Mouse (Mus musculus) MEL (cell line): ENCODE measurements around the gene Gm26965. TPM values are rescaled to one million over a fixed set of nuclear protein-coding genes. Genes with fewer than 3 reads are reported as not detected.

Experiments used
- DNase-seq: peaks from one replicate; pipeline ENCODE4 v3.0.0; 2011; ENCODE audit warnings: low read depth, low spot score
- H3K27ac ChIP-seq: 2 replicates; pipeline ENCODE4 v1.5.1; 2012; ENCODE audit warnings: low read depth, mild to moderate bottlenecking, control low read depth, low read length, moderate library complexity; ENCODE audit not compliant: control insufficient read depth
- H3K27me3 ChIP-seq, 2 experiments: fragments of 150-350 bp in 1 of 2; sonication (generic) in 1 of 2; 2 replicates each; pipeline ENCODE4 v1.6.1; 2012; ENCODE audit warnings: low read length in 2 of 2, mild to moderate bottlenecking in 2 of 2, improper control_type of control experiment in 1 of 2, moderate library complexity in 1 of 2; ENCODE audit not compliant: insufficient read depth in 2 of 2, control insufficient read depth in 1 of 2
- H3K36me3 ChIP-seq, 2 experiments: 2 replicates each; pipeline ENCODE4 v1.6.1; 2012 to 2014; ENCODE audit warnings: low read length in 2 of 2, improper control_type of control experiment in 1 of 2, inconsistent platforms in 1 of 2, mild to moderate bottlenecking in 1 of 2; ENCODE audit not compliant: insufficient read depth in 2 of 2, control insufficient read depth in 1 of 2
- H3K4me1 ChIP-seq, 2 experiments: fragments of 150-350 bp in 1 of 2; sonication (generic) in 1 of 2; 2 replicates each; pipeline ENCODE4 v1.6.1; 2012; ENCODE audit warnings: low read length in 2 of 2, improper control_type of control experiment in 1 of 2, mild to moderate bottlenecking in 1 of 2; ENCODE audit not compliant: insufficient read depth in 2 of 2, control insufficient read depth in 1 of 2
- H3K4me3 ChIP-seq, 2 experiments: fragments of 150-350 bp in 1 of 2; sonication (generic) in 1 of 2; 2 replicates each; pipeline ENCODE4 v1.5.1; 2012; ENCODE audit warnings: low read depth in 2 of 2, low read length in 2 of 2, mild to moderate bottlenecking in 2 of 2, moderate library complexity in 2 of 2, control low read depth in 1 of 2, improper control_type of control experiment in 1 of 2; ENCODE audit not compliant: control insufficient read depth in 1 of 2, insufficient read depth in 1 of 2
- H3K79me2 ChIP-seq: 2 replicates; pipeline ENCODE4 v1.6.1; 2012; ENCODE audit warnings: mild to moderate bottlenecking, low read length, moderate library complexity; ENCODE audit not compliant: control insufficient read depth, poor library complexity, insufficient read depth
- H3K9ac ChIP-seq: 2 replicates; pipeline ENCODE4 v1.6.1; 2012; ENCODE audit warnings: low read depth, mild to moderate bottlenecking, control low read depth, low read length, moderate library complexity; ENCODE audit not compliant: control insufficient read depth, poor library complexity, severe bottlenecking
- H3K9me3 ChIP-seq: fragments of 150-350 bp; sonication (generic); replicated peaks from 2 replicates; pipeline ENCODE4 v1.6.1; 2012; ENCODE audit warnings: mild to moderate bottlenecking, low read length, improper control_type of control experiment, moderate library complexity; ENCODE audit not compliant: insufficient read depth
- BHLHE40 ChIP-seq: IDR thresholded peaks from 2 replicates; pipeline ENCODE4 v1.6.1; 2012; ENCODE audit warnings: low read depth, mild to moderate bottlenecking, inconsistent platforms, low read length, improper control_type of control experiment, borderline replicate concordance
- CHD2 ChIP-seq: IDR thresholded peaks from 2 replicates; pipeline ENCODE4 v1.6.1; 2011; ENCODE audit warnings: low read length, improper control_type of control experiment
- GABPA ChIP-seq: IDR thresholded peaks from 2 replicates; pipeline ENCODE4 v1.6.1; 2012; ENCODE audit warnings: low read depth, mild to moderate bottlenecking, inconsistent platforms, low read length, improper control_type of control experiment, moderate library complexity
- HCFC1 ChIP-seq: IDR thresholded peaks from 2 replicates; pipeline ENCODE4 v1.6.1; 2012; ENCODE audit warnings: low read depth, mild to moderate bottlenecking, inconsistent platforms, low read length, improper control_type of control experiment, moderate library complexity
- JUND ChIP-seq: IDR thresholded peaks from 2 replicates; pipeline ENCODE4 v1.6.1; 2011; ENCODE audit warnings: low read depth, mild to moderate bottlenecking, improper control_type of control experiment, low read length
- MAZ ChIP-seq: IDR thresholded peaks from 2 replicates; pipeline ENCODE4 v1.6.1; 2012; ENCODE audit warnings: low read depth, mild to moderate bottlenecking, inconsistent platforms, low read length, improper control_type of control experiment
- MYC ChIP-seq: IDR thresholded peaks from 2 replicates; pipeline ENCODE4 v1.6.1; 2011; ENCODE audit warnings: low read depth, mild to moderate bottlenecking, low read length, improper control_type of control experiment, moderate library complexity
- NELFE ChIP-seq: IDR thresholded peaks from 2 replicates; pipeline ENCODE4 v1.6.1; 2011; ENCODE audit warnings: low read depth, low read length, improper control_type of control experiment
- NRF1 ChIP-seq: IDR thresholded peaks from 2 replicates; pipeline ENCODE4 v1.6.1; 2014; ENCODE audit warnings: low read depth, mild to moderate bottlenecking, inconsistent platforms, low read length, improper control_type of control experiment, moderate library complexity; ENCODE audit not compliant: poor library complexity, insufficient read depth, severe bottlenecking
- POLR2AphosphoS2 ChIP-seq: IDR thresholded peaks from 2 replicates; pipeline ENCODE4 v1.6.1; 2011; ENCODE audit warnings: low read length, improper control_type of control experiment
- SIN3A ChIP-seq: IDR thresholded peaks from 2 replicates; pipeline ENCODE4 v1.6.1; 2012; ENCODE audit warnings: low read length, improper control_type of control experiment, inconsistent platforms
- TCF12 ChIP-seq: IDR thresholded peaks from 2 replicates; pipeline ENCODE4 v1.6.1; 2014; ENCODE audit warnings: low read depth, mild to moderate bottlenecking, inconsistent platforms, low read length, improper control_type of control experiment, moderate library complexity
- UBTF ChIP-seq: IDR thresholded peaks from 2 replicates; pipeline ENCODE4 v1.6.1; 2012; ENCODE audit warnings: low read depth, mild to moderate bottlenecking, inconsistent platforms, low read length, improper control_type of control experiment, moderate library complexity, borderline replicate concordance; ENCODE audit not compliant: insufficient read depth
- USF1 ChIP-seq: IDR thresholded peaks from 2 replicates; pipeline ENCODE4 v1.6.1; 2014; ENCODE audit warnings: low read depth, mild to moderate bottlenecking, inconsistent platforms, low read length, improper control_type of control experiment, moderate library complexity
- USF2 ChIP-seq, 2 experiments: IDR thresholded peaks; 2 replicates each; pipeline ENCODE4 v1.6.1; 2011 to 2012; ENCODE audit warnings: improper control_type of control experiment in 2 of 2, low read length in 2 of 2, borderline replicate concordance in 1 of 2, inconsistent platforms in 1 of 2, low read depth in 1 of 2, mild to moderate bottlenecking in 1 of 2; ENCODE audit not compliant: insufficient read depth in 1 of 2
- ZMIZ1 ChIP-seq: IDR thresholded peaks from 2 replicates; pipeline ENCODE4 v1.6.1; 2012; ENCODE audit warnings: low read depth, mild to moderate bottlenecking, inconsistent platforms, low read length, improper control_type of control experiment, moderate library complexity
- ZNF384 ChIP-seq: IDR thresholded peaks from 2 replicates; pipeline ENCODE4 v1.6.1; 2012; ENCODE audit warnings: low read depth, mild to moderate bottlenecking, inconsistent platforms, low read length, improper control_type of control experiment
- polyA plus RNA-seq, 2 experiments: library from polyadenylated mRNA; stranded (reverse) in 1 of 2; unstranded in 1 of 2; fragments of >175 nt in 1 of 2; fragments of >200 nt in 1 of 2; gene quantifications; 2 replicates each; pipeline versions ENCODE4 v1.2.1 to v1.2.4; 2012; ENCODE audit warnings: low replicate concordance in 2 of 2, low read depth in 1 of 2; ENCODE audit not compliant: insufficient read length in 2 of 2, insufficient read depth in 1 of 2, missing spikeins in 1 of 2
- total RNA-seq: library from RNA; depleted of rRNA; stranded (reverse); fragments of 300-350 nt; gene quantifications from 2 replicates; pipeline ENCODE4 v1.2.3, GENCODE M21; 2012

Gene Gm26965
- total and polyA plus RNA-seq, 3 experiments, result not detected

GRCm38 (mm10) chr13:67500084-67500719 lies 25.7 kb downstream of the Gm26965 start, which contains the start of gene Zfp58 (continued):
- no peak for TF ChIP-seq JUND

DNA sequence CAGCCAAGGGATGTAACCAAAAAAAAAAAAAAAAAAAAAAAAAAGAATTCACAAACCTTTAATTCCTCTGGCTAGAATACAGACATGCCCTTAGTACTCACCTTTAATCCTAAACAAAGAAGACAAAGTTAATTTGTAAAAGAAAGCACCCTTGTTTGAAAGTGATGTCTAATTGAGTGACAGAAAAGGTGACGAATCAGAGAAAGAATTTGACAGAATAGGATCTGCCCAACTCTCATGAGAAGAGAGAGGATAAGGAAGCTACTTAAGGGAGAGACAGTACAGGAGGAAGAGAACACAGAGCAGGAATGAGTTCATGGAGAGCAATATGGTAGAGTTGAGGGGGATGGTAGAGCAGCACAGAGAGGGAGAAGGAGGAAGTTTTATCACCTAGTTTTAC lies 30.3 kb downstream of the Gm26965 start:
- no peaks in the 10 kb centered on the region for H3K27me3 ChIP-seq
- peaks cover 4% of the 10 kb centered on the region for H3K79me2 ChIP-seq
- peaks cover 0 to 18% of the 10 kb centered on the region in 2 experiments; a peak in 3 of 4 replicates for H3K36me3 ChIP-seq
- H3K4me1 ChIP-seq, result peaks cover 0 to 8% of the 10 kb centered on the region in 2 experiments; a peak in 2 of 4 replicates
- no peak for TF ChIP-seq BHLHE40
- TF ChIP-seq TCF12, result no peak
- no peak for TF ChIP-seq UBTF
- TF ChIP-seq MAZ, result no peak
- no peak for TF ChIP-seq SIN3A
- no peak for TF ChIP-seq NRF1
- no peak for TF ChIP-seq NELFE
- TF ChIP-seq MYC, result no peak
- no peak for TF ChIP-seq HCFC1
- no peak for TF ChIP-seq CHD2
- no peak for TF ChIP-seq ZNF384
- TF ChIP-seq ZMIZ1, result no peak
- TF ChIP-seq GABPA, result no peak
- H3K27ac ChIP-seq, result no peak overlapping the region
- DNase-seq, result no peak
- H3K9me3 ChIP-seq, result no peaks in the 10 kb centered on the region
- no peak overlapping the region for H3K9ac ChIP-seq
- no peak overlapping the region for H3K4me3 ChIP-seq

DNA sequence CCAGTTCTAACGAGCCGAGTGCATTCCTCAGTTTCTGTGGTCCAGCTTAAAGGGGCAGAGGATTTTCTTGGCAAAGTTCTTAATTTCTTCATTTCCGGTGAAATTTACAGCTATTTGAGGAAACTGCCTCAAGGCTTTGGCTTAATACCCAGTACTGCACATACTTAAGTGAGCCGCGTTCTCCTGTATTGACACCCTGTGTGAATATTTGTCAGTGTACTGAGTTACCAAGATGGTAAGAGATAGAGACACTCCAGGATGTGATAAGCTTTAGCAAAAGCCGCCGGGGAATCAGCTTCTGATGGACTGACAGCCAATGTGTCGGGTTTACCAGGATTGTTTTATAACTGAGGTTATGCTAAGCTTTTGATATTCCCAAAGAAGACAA lies 41.5 kb downstream of the Gm26965 start:
- DNase-seq, result no peak
- H3K27me3 ChIP-seq, result no peaks in the 10 kb centered on the region
- H3K4me3 ChIP-seq, result peak overlapping the region; percentile 62 to 76

More for the DNA sequence above, 41.5 kb downstream of the Gm26965 start:
- H3K9me3 ChIP-seq, result no peaks in the 10 kb centered on the region
- H3K27ac ChIP-seq, result peak overlapping the region; percentile 30
- TF ChIP-seq USF2 (IDR thresholded peaks at IDR 0.05; ENCODE audit: borderline replicate concordance in 1 of 2, insufficient read depth in 1 of 2, low read depth in 1 of 2, low read length in 2 of 2) (no peak), SIN3A (no peak; the same call in 1 of the 2 replicates), POLR2AphosphoS2 (0 out of 2 replicates have a peak, but pooled peaks have one; percentile 3), CHD2 (no peak), USF1 (0 out of 2 replicates have a peak, but pooled peaks have one; percentile 0)
- H3K4me1 ChIP-seq, result no peaks in the 10 kb centered on the region; a peak in 1 of 4 replicates
- peaks cover 0 to 3% of the 10 kb centered on the region in 2 experiments; a peak in 1 of 4 replicates for H3K36me3 ChIP-seq
- H3K79me2 ChIP-seq, result no peaks in the 10 kb centered on the region; the same call in 1 of the 2 replicates
- H3K9ac ChIP-seq, result peak overlapping the region; percentile 62
